ENCODE assay signal across 19 mouse cellular contexts in the genomic region with DNA sequence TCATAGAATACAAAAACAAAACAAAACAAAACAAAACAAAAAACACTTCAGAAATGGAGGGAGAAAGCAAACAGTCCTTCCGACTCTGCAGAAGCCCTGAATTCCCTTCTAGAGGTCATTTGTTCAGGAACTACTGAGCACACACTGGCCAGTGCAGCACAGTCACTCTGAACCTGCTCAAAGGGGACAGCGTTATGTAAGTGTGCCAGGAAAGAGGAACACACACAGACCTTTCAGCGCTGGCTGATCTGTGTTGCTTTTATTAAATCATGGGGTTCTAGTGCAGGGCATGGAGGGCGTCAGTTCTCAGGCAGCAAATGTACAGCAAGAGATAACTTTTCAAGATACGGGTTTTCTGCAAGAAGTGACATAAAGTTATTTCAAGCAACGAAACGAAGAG. TPM values are rescaled to one million over a fixed set of nuclear protein-coding genes. Genes with fewer than 3 reads are reported as not detected.
DNase-seq lines count a peak whose midpoint lies in the region; ATAC-seq and TF ChIP-seq lines count a peak whose summit lies in the region.
"Had no signal": no experiment of that assay in that cellular context is flagged by ENCODE, and none has a peak within 500 bp of the region (broad histone marks: within the 10 kb centered on the region; RNA-seq: fewer than 3 reads in every experiment).

No protein-coding gene starts in this region.

- peak overlapping the region; percentile 1; the same call in 1 of the 2 replicates for H3K4me2 ChIP-seq in stomach, embryonic 16.5 days (ENCODE audit: low read depth, low read length)
- H3K4me2 ChIP-seq: forebrain, embryonic 12.5 days; heart, embryonic 12.5 days had no signal

- H3K4me1 ChIP-seq in kidney, adult 2 months (ENCODE audit: control insufficient read depth, insufficient read depth, low read length), result no peaks in the 10 kb centered on the region
- H3K4me1 ChIP-seq in stomach, embryonic 16.5 days (ENCODE audit: control insufficient read depth, insufficient read depth, low read length), result no peaks in the 10 kb centered on the region
- H3K4me1 ChIP-seq: forebrain, embryonic 12.5 days; hindbrain, embryonic 10.5 days had no signal

- DNase-seq in adrenal gland, adult 8-10 months, result peak; percentile 23
- DNase-seq in adrenal gland, adult 18-20 months (ENCODE audit: low spot score in 2 of 2), result no peak
- peak; percentile 21 for DNase-seq in kidney, adult 2 months
- no peak for DNase-seq in kidney, adult 11 months
- no peak for DNase-seq in thymus, postnatal 36 days
- DNase-seq: cerebellum, adult 8-10 months; left cerebral cortex, postnatal 4 days; liver; lung, adult 18-20 months; lung, postnatal 14 days; right cerebral cortex, postnatal 14 days had no signal

- TF ChIP-seq POLR2A in kidney, adult 2 months (IDR thresholded peaks at IDR 0.05; ENCODE audit: low read depth, low read length), result no peak

- H3K9me3 ChIP-seq in stomach, embryonic 16.5 days (replicated peaks; ENCODE audit: control insufficient read depth, low read length), result no peaks in the 10 kb centered on the region
- H3K9me3 ChIP-seq: forebrain, embryonic 12.5 days; heart, embryonic 12.5 days; hindbrain, embryonic 10.5 days had no signal

- H3K36me3 ChIP-seq in kidney, adult 2 months (ENCODE audit: control insufficient read depth, insufficient read depth, low read length), result no peaks in the 10 kb centered on the region
- H3K36me3 ChIP-seq in stomach, embryonic 16.5 days (ENCODE audit: control insufficient read depth, insufficient read depth, low read length), result no peaks in the 10 kb centered on the region
- H3K36me3 ChIP-seq: forebrain, embryonic 12.5 days; heart, embryonic 12.5 days; hindbrain, embryonic 10.5 days had no signal

- peak; percentile 53 for ATAC-seq in granulocyte monocyte progenitor cell, adult 5-6 weeks (replicated peaks; ENCODE audit: poor library complexity, severe bottlenecking)
- no peak for ATAC-seq in stomach, embryonic 16.5 days (ENCODE audit: insufficient read depth, low FRiP score)
- ATAC-seq: CD4-positive, CD25-positive, alpha-beta regulatory T cell, adult 4 months; hindbrain, postnatal 0 days had no signal

- 63% methylated on average over 7 of the region's 7 CpGs for WGBS in kidney, adult 2 months
- WGBS in stomach, embryonic 16.5 days, result 60% methylated on average over 7 of the region's 7 CpGs

- no peaks in the 10 kb centered on the region for H3K27me3 ChIP-seq in kidney, adult 2 months (replicated peaks; ENCODE audit: control insufficient read depth, insufficient read depth, low read length)
- no peaks in the 10 kb centered on the region for H3K27me3 ChIP-seq in stomach, embryonic 16.5 days (ENCODE audit: control insufficient read depth, insufficient read depth, low read length)
- H3K27me3 ChIP-seq: forebrain, embryonic 12.5 days had no signal

- no peak overlapping the region for H3K4me3 ChIP-seq in kidney, adult 2 months (ENCODE audit: insufficient read depth, low read depth, low read length)
- H3K4me3 ChIP-seq in stomach, embryonic 16.5 days (replicated peaks; ENCODE audit: low read length), result no peak overlapping the region
- H3K4me3 ChIP-seq: forebrain, embryonic 12.5 days; heart, embryonic 12.5 days; hindbrain, embryonic 10.5 days; layer of hippocampus, adult 2 months had no signal

- H3K9ac ChIP-seq in stomach, embryonic 16.5 days (ENCODE audit: low read length), result no peak overlapping the region
- H3K9ac ChIP-seq: forebrain, embryonic 12.5 days; heart, embryonic 12.5 days had no signal

- no peak for TF ChIP-seq CTCF in kidney, adult 2 months (conservative IDR thresholded peaks at IDR 0.05; ENCODE audit: insufficient read depth, insufficient read length, low read depth, low read length)

- no peak overlapping the region for H3K27ac ChIP-seq in kidney, adult 2 months (ENCODE audit: insufficient read depth, low read depth, low read length)
- H3K27ac ChIP-seq in stomach, embryonic 16.5 days (ENCODE audit: low read length), result no peak overlapping the region
- H3K27ac ChIP-seq: forebrain, embryonic 12.5 days; hindbrain, embryonic 10.5 days; hindbrain, postnatal 0 days; layer of hippocampus, adult 2 months had no signal

RNA-seq across cellular contexts. Expression of a gene that starts 19.3 kb away (rescaled TPM):
- 10 to 100 TPM; 15.6 to 33.5 (median 22.0) TPM for total RNA-seq in adrenal gland, adult 8-10 months (2022)
- 10 to 100 TPM; 15.3 to 16.7 TPM for total RNA-seq in adrenal gland, adult 18-20 months (2021)
- polyA plus RNA-seq in kidney, adult 2 months (2012; rRNA removed), result 13.6 and 17.6 TPM in 2 replicates
- total RNA-seq in granulocyte monocyte progenitor cell, adult 5-6 weeks (2014; fragmentation: Nextera tagmentation), result 14.2 and 27.1 TPM in 2 replicates
- total RNA-seq in granulocyte monocyte progenitor cell, adult 5-6 weeks (2017), result 14.9 and 19.9 TPM in 2 replicates
- 19.4 and 21.1 TPM in 2 replicates for polyA plus RNA-seq in stomach, embryonic 16.5 days (2015; fragmentation: Nextera tagmentation; extraction: Ambion mirVana)

RNA-seq across cellular contexts. Expression of a gene that starts 35.2 kb away (rescaled TPM):
- 10 to 100 TPM; 16.4 to 29.0 (median 21.4) TPM for total RNA-seq in adrenal gland, adult 8-10 months (2022)
- 10 to 100 TPM; 18.0 to 18.7 TPM for total RNA-seq in adrenal gland, adult 18-20 months (2021)
- 8.0 and 8.1 TPM in 2 replicates for polyA plus RNA-seq in kidney, adult 2 months (2012; rRNA removed)
- total RNA-seq in granulocyte monocyte progenitor cell, adult 5-6 weeks (2014; fragmentation: Nextera tagmentation), result 6.6 and 7.5 TPM in 2 replicates
- total RNA-seq in granulocyte monocyte progenitor cell, adult 5-6 weeks (2017), result 4.7 and 7.2 TPM in 2 replicates
- polyA plus RNA-seq in stomach, embryonic 16.5 days (2015; fragmentation: Nextera tagmentation; extraction: Ambion mirVana), result 11.0 and 12.6 TPM in 2 replicates

Comparison
In these comparisons a context has a peak if more than half of its experiments do, and no peak if none do; other contexts are left out.
1. DNase-seq: peak in adrenal gland, adult 8-10 months (single experiment) and kidney, adult 2 months (single experiment); none in adrenal gland, adult 18-20 months (0 of 2), kidney, adult 11 months (single experiment) and thymus, postnatal 36 days (0 of 2).